Mouse (Mus musculus): ENCODE measurements around the gene Cdk9. TPM values are rescaled to one million over a fixed set of nuclear protein-coding genes. Genes with fewer than 3 reads are reported as not detected.
A peak's percentile ranks its signal among the peaks of the same experiment; 100 is the strongest.

Cdk9 gene
- total and polyA plus RNA-seq, 2 experiments from 2014 or later, result 35.5 to 58.4 TPM

DNA sequence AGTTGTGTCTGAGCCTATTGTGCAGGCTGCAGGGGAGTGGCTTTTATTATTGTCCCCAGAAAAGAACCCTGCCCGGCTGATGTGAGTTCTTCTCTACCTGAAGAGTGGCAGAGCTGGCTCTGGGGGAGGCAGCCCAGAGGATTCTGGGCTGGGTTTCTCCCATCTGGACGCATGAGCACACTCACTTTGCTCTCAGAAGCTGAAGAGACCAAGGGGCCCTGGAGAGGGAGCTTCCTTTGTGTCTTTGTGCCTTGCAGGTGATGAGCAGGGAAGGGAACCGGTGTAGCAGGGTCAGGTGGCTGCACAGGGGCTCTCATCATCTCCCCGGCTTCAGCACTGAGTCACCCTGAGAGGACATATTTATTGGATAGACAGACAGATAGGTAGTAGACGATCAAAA lies 50.6 kb downstream of the Cdk9 start:
- WGBS, result 42% methylated on average over 5 of the region's 5 CpGs
- ATAC-seq (ENCODE audit: insufficient read depth, low read depth), result no peak

DNA sequence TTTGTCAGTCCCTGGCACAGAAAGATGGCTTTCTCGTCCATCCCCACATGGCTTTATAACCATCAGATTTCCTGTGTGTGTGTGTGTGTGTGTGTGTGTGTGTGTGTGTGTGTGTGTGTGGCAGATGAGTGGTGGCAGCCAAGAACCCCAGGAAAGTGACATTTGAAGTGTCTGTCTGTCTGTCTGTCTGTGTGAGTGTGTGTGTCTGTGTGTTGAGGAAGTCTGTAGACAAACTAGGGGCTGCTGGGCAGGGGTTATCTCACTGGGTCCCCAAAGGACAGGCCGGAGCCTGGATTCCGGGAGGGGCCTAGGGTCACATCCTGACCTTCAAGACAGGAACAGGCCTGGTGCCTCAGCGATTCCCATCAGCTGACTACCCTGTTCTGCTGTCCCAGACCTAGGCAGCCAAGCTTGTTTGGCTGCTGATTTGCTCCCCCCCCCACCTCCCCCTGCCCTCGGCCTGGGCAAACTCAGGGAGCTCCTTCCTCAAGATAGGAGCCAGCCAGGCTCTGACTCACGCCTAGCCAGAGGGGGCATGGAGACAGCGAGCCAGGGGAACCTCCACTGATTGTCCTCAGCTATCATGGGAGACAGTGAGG lies 51.3 kb downstream of the Cdk9 start:
- DNase-seq (ENCODE audit: low spot score), result peak; percentile 67
- H3K36me3 ChIP-seq (replicated peaks; ENCODE audit: control insufficient read depth, insufficient read depth, low read length), result peaks cover 19% of the 10 kb centered on the region; the same call in 1 of the 2 replicates
- peaks cover 26% of the 10 kb centered on the region for H3K4me1 ChIP-seq (ENCODE audit: control insufficient read depth, insufficient read depth)
- H3K4me2 ChIP-seq (ENCODE audit: low read depth, low read length), result no peak overlapping the region
- no peaks in the 10 kb centered on the region for H3K27me3 ChIP-seq (ENCODE audit: control insufficient read depth, insufficient read depth, low read length)
- ATAC-seq (ENCODE audit: insufficient read depth, low read depth), result peak; percentile 81
- H3K27ac ChIP-seq (ENCODE audit: low read depth), result peak overlapping the region; percentile 54
- H3K9me3 ChIP-seq (replicated peaks; ENCODE audit: control insufficient read depth, low read length), result no peaks in the 10 kb centered on the region
- H3K4me3 ChIP-seq (ENCODE audit: low read depth, low read length), result no peak overlapping the region
- no peak for TF ChIP-seq CTCF (IDR thresholded peaks at IDR 0.05; ENCODE audit: low read depth)
- TF ChIP-seq EP300 (IDR thresholded peaks at IDR 0.05; ENCODE audit: low read depth), result no peak
- H3K9ac ChIP-seq (replicated peaks; ENCODE audit: low read depth, low read length), result no peak overlapping the region
- WGBS, result 12% methylated on average over 7 of the region's 7 CpGs

More for the DNA sequence above, 50.6 kb downstream of the Cdk9 start:
- no peak overlapping the region for H3K4me2 ChIP-seq (ENCODE audit: low read depth, low read length)
- no peak for TF ChIP-seq CTCF (IDR thresholded peaks at IDR 0.05; ENCODE audit: low read depth)
- no peak for TF ChIP-seq EP300 (IDR thresholded peaks at IDR 0.05; ENCODE audit: low read depth)
- H3K9me3 ChIP-seq (replicated peaks; ENCODE audit: control insufficient read depth, low read length), result no peaks in the 10 kb centered on the region
- peak overlapping the region; percentile 54 for H3K27ac ChIP-seq (ENCODE audit: low read depth)
- DNase-seq (ENCODE audit: low spot score), result no peak
- no peaks in the 10 kb centered on the region for H3K27me3 ChIP-seq (ENCODE audit: control insufficient read depth, insufficient read depth, low read length)
- no peak overlapping the region for H3K9ac ChIP-seq (replicated peaks; ENCODE audit: low read depth, low read length)
- H3K36me3 ChIP-seq (replicated peaks; ENCODE audit: control insufficient read depth, insufficient read depth, low read length), result peaks cover 17% of the 10 kb centered on the region; the same call in 1 of the 2 replicates
- H3K4me1 ChIP-seq (ENCODE audit: control insufficient read depth, insufficient read depth), result peaks cover 26% of the 10 kb centered on the region
- no peak overlapping the region for H3K4me3 ChIP-seq (ENCODE audit: low read depth, low read length)

DNA sequence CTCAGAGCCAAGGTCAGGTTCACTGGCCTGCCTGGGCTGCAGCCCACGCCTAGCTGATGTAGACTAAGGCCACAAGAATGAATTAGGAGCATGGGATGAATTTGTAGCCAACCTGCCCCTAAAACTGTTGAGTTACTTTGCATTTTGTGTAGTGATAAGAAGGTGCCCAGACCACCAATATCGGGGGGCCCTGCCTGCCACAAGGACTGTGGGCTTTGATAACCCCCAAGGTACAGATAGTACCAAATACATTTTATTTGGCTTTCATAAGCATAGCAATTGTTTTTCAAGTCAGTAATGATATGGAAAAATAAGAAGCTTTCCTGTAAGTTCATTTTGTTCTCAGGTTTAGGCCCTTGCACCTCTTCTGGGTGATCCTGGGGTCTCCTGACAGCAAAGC lies 54.0 kb downstream of the Cdk9 start:
- H3K4me3 ChIP-seq (ENCODE audit: low read depth, low read length), result no peak overlapping the region
- H3K4me1 ChIP-seq (ENCODE audit: control insufficient read depth, insufficient read depth), result peaks cover 34% of the 10 kb centered on the region
- no peak overlapping the region for H3K4me2 ChIP-seq (ENCODE audit: low read depth, low read length)
- no peak for TF ChIP-seq EP300 (IDR thresholded peaks at IDR 0.05; ENCODE audit: low read depth)
- TF ChIP-seq CTCF (IDR thresholded peaks at IDR 0.05; ENCODE audit: low read depth), result no peak
- H3K36me3 ChIP-seq (replicated peaks; ENCODE audit: control insufficient read depth, insufficient read depth, low read length), result peaks cover 19% of the 10 kb centered on the region; the same call in 1 of the 2 replicates
- 72% methylated on average over 2 of the region's 2 CpGs for WGBS
- no peak for ATAC-seq (ENCODE audit: insufficient read depth, low read depth)
- H3K9me3 ChIP-seq (replicated peaks; ENCODE audit: control insufficient read depth, low read length), result no peaks in the 10 kb centered on the region
- no peak overlapping the region for H3K9ac ChIP-seq (replicated peaks; ENCODE audit: low read depth, low read length)
- no peaks in the 10 kb centered on the region for H3K27me3 ChIP-seq (ENCODE audit: control insufficient read depth, insufficient read depth, low read length)
- H3K27ac ChIP-seq (ENCODE audit: low read depth), result no peak overlapping the region
- no peak for DNase-seq (ENCODE audit: low spot score)

DNA sequence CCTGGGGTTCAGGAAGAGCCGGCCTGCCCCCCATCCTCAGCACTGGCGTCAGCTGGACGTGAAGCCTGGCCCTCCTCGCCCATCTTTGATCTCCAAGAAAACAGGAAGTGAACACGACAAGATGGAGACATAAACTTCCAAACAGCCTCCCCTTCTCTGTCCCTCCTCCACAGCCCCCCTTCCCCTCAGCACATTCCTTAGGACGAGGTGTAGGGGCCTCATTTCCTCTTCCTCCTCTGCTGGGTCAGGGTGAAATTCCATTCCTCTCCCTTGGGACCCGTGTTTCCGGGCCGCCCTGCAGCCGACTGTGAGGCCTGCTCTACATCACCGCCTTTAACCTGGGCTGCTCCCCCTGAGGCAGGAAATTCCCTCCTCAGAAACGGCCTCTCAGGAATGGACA lies 57.0 kb downstream of the Cdk9 start:
- H3K4me3 ChIP-seq (ENCODE audit: low read depth, low read length), result no peak overlapping the region
- DNase-seq (ENCODE audit: low spot score), result peak; percentile 61
- peaks cover 24% of the 10 kb centered on the region for H3K4me1 ChIP-seq (ENCODE audit: control insufficient read depth, insufficient read depth)
- no peak overlapping the region for H3K4me2 ChIP-seq (ENCODE audit: low read depth, low read length)
- H3K27ac ChIP-seq (ENCODE audit: low read depth), result peak overlapping the region; percentile 87
- TF ChIP-seq EP300 (IDR thresholded peaks at IDR 0.05; ENCODE audit: low read depth) (peak; percentile 78), CTCF (IDR thresholded peaks at IDR 0.05; ENCODE audit: low read depth) (no peak)
- WGBS, result 47% methylated on average over 12 of the region's 12 CpGs
- ATAC-seq (ENCODE audit: insufficient read depth, low read depth), result peak; percentile 84
- H3K9ac ChIP-seq (replicated peaks; ENCODE audit: low read depth, low read length), result no peak overlapping the region
- no peaks in the 10 kb centered on the region for H3K27me3 ChIP-seq (ENCODE audit: control insufficient read depth, insufficient read depth, low read length)
- H3K9me3 ChIP-seq (replicated peaks; ENCODE audit: control insufficient read depth, low read length), result no peaks in the 10 kb centered on the region
- H3K36me3 ChIP-seq (replicated peaks; ENCODE audit: control insufficient read depth, insufficient read depth, low read length), result peaks cover 28% of the 10 kb centered on the region; the same call in 1 of the 2 replicates

MicroRNA genes within 50 kb of the gene (microRNA counts, 519-probe panel; counts per million panel counts)
- microRNA mmu-miR-2861, result not detected

Small RNAs within 50 kb of the gene (microRNA-seq; reads per million reads assigned to microRNA genes)
- gene Gm47291 (not detected), gene Mir2861 (not detected), gene Mir3960 (not detected), gene Mir8093 (not detected)

Other genes with a start within 250 kb of the Cdk9 start
- 11.2 and 12.3 TPM in 2 replicates for gene Fam102a, start 177.7 kb downstream of the Cdk9 start, total RNA-seq (2014; rRNA removed; ENCODE audit: low replicate concordance)
- gene Fam102a, start 177.7 kb downstream of the Cdk9 start, polyA plus RNA-seq (2015; fragmentation: Nextera tagmentation; extraction: Ambion mirVana), result 2.8 and 3.1 TPM in 2 replicates
- gene Dpm2, start 142.2 kb downstream of the Cdk9 start, total RNA-seq (2014; rRNA removed; ENCODE audit: low replicate concordance), result 17.9 and 31.0 TPM in 2 replicates
- 56.1 and 58.4 TPM in 2 replicates for gene Dpm2, start 142.2 kb downstream of the Cdk9 start, polyA plus RNA-seq (2015; fragmentation: Nextera tagmentation; extraction: Ambion mirVana)
- gene Pip5kl1, start 138.3 kb downstream of the Cdk9 start, total RNA-seq (2014; rRNA removed; ENCODE audit: low replicate concordance), result not detected in 2 replicates
- gene Pip5kl1, start 138.3 kb downstream of the Cdk9 start, polyA plus RNA-seq (2015; fragmentation: Nextera tagmentation; extraction: Ambion mirVana), result 0.18 TPM in 1 of 2 replicates, not detected in the other
- gene 9430097D07Rik, start 137.4 kb downstream of the Cdk9 start, total RNA-seq (2014; rRNA removed; ENCODE audit: low replicate concordance), result not detected in 2 replicates
- not detected in 2 replicates for gene 9430097D07Rik, start 137.4 kb downstream of the Cdk9 start, polyA plus RNA-seq (2015; fragmentation: Nextera tagmentation; extraction: Ambion mirVana)
- gene St6galnac4, start 126.0 kb downstream of the Cdk9 start, total RNA-seq (2014; rRNA removed; ENCODE audit: low replicate concordance), result 25.7 and 28.0 TPM in 2 replicates
- 25.5 and 27.0 TPM in 2 replicates for gene St6galnac4, start 126.0 kb downstream of the Cdk9 start, polyA plus RNA-seq (2015; fragmentation: Nextera tagmentation; extraction: Ambion mirVana)
- gene St6galnac6, start 113.4 kb downstream of the Cdk9 start, total RNA-seq (2014; rRNA removed; ENCODE audit: low replicate concordance), result 102 and 117 TPM in 2 replicates
- gene St6galnac6, start 113.4 kb downstream of the Cdk9 start, polyA plus RNA-seq (2015; fragmentation: Nextera tagmentation; extraction: Ambion mirVana), result 44.1 and 44.3 TPM in 2 replicates
- 544 and 572 TPM in 2 replicates for gene Ak1, start 91.3 kb downstream of the Cdk9 start, total RNA-seq (2014; rRNA removed; ENCODE audit: low replicate concordance)
- 721 and 737 TPM in 2 replicates for gene Ak1, start 91.3 kb downstream of the Cdk9 start, polyA plus RNA-seq (2015; fragmentation: Nextera tagmentation; extraction: Ambion mirVana)
- gene Eng, start 66.5 kb downstream of the Cdk9 start, total RNA-seq (2014; rRNA removed; ENCODE audit: low replicate concordance), result 123 and 148 TPM in 2 replicates
- 133 and 137 TPM in 2 replicates for gene Eng, start 66.5 kb downstream of the Cdk9 start, polyA plus RNA-seq (2015; fragmentation: Nextera tagmentation; extraction: Ambion mirVana)
- 13.6 and 14.5 TPM in 2 replicates for gene Fpgs, start 8.9 kb downstream of the Cdk9 start, total RNA-seq (2014; rRNA removed; ENCODE audit: low replicate concordance)
- gene Fpgs, start 8.9 kb downstream of the Cdk9 start, polyA plus RNA-seq (2015; fragmentation: Nextera tagmentation; extraction: Ambion mirVana), result 8.5 and 10.9 TPM in 2 replicates
- 17.0 and 26.2 TPM in 2 replicates for gene Sh2d3c, start 8.0 kb upstream of the Cdk9 start, total RNA-seq (2014; rRNA removed; ENCODE audit: low replicate concordance)
- 22.9 and 24.2 TPM in 2 replicates for gene Sh2d3c, start 8.0 kb upstream of the Cdk9 start, polyA plus RNA-seq (2015; fragmentation: Nextera tagmentation; extraction: Ambion mirVana)
- gene 6330409D20Rik, start 27.9 kb upstream of the Cdk9 start, total RNA-seq (2014; rRNA removed; ENCODE audit: low replicate concordance), result not detected in 2 replicates
- 0.15 TPM in 1 of 2 replicates, not detected in the other for gene 6330409D20Rik, start 27.9 kb upstream of the Cdk9 start, polyA plus RNA-seq (2015; fragmentation: Nextera tagmentation; extraction: Ambion mirVana)
- 34.6 and 65.3 TPM in 2 replicates for gene Tor2a, start 44.2 kb upstream of the Cdk9 start, total RNA-seq (2014; rRNA removed; ENCODE audit: low replicate concordance)
- gene Tor2a, start 44.2 kb upstream of the Cdk9 start, polyA plus RNA-seq (2015; fragmentation: Nextera tagmentation; extraction: Ambion mirVana), result 27.5 and 28.5 TPM in 2 replicates
- 1.9 TPM in 1 of 2 replicates, not detected in the other for gene Ttc16, start 62.6 kb upstream of the Cdk9 start, total RNA-seq (2014; rRNA removed; ENCODE audit: low replicate concordance)
- 0.08 and 0.21 TPM in 2 replicates for gene Ttc16, start 62.6 kb upstream of the Cdk9 start, polyA plus RNA-seq (2015; fragmentation: Nextera tagmentation; extraction: Ambion mirVana)
- 4.8 and 5.3 TPM in 2 replicates for gene Ptrh1, start 62.7 kb upstream of the Cdk9 start, total RNA-seq (2014; rRNA removed; ENCODE audit: low replicate concordance)
- 2.6 and 2.9 TPM in 2 replicates for gene Ptrh1, start 62.7 kb upstream of the Cdk9 start, polyA plus RNA-seq (2015; fragmentation: Nextera tagmentation; extraction: Ambion mirVana)
- not detected in 2 replicates for gene Cfap157, start 71.4 kb upstream of the Cdk9 start, total RNA-seq (2014; rRNA removed; ENCODE audit: low replicate concordance)
- gene Cfap157, start 71.4 kb upstream of the Cdk9 start, polyA plus RNA-seq (2015; fragmentation: Nextera tagmentation; extraction: Ambion mirVana), result 0.22 and 0.56 TPM in 2 replicates
- gene Stxbp1, start 134.2 kb upstream of the Cdk9 start, total RNA-seq (2014; rRNA removed; ENCODE audit: low replicate concordance), result 12.6 and 46.0 TPM in 2 replicates
- gene Stxbp1, start 134.2 kb upstream of the Cdk9 start, polyA plus RNA-seq (2015; fragmentation: Nextera tagmentation; extraction: Ambion mirVana), result 20.9 and 23.5 TPM in 2 replicates
- 59.6 and 60.1 TPM in 2 replicates for gene Fam129b, start 163.0 kb upstream of the Cdk9 start, total RNA-seq (2014; rRNA removed; ENCODE audit: low replicate concordance)
- gene Fam129b, start 163.0 kb upstream of the Cdk9 start, polyA plus RNA-seq (2015; fragmentation: Nextera tagmentation; extraction: Ambion mirVana), result 25.2 and 25.3 TPM in 2 replicates
- 242 and 255 TPM in 2 replicates for gene Rpl12, start 248.5 kb upstream of the Cdk9 start, total RNA-seq (2014; rRNA removed; ENCODE audit: low replicate concordance)
- 76.9 and 80.1 TPM in 2 replicates for gene Rpl12, start 248.5 kb upstream of the Cdk9 start, polyA plus RNA-seq (2015; fragmentation: Nextera tagmentation; extraction: Ambion mirVana)
- gene Lrsam1, start 248.5 kb upstream of the Cdk9 start, total RNA-seq (2014; rRNA removed; ENCODE audit: low replicate concordance), result 5.9 and 12.0 TPM in 2 replicates
- 5.4 and 5.6 TPM in 2 replicates for gene Lrsam1, start 248.5 kb upstream of the Cdk9 start, polyA plus RNA-seq (2015; fragmentation: Nextera tagmentation; extraction: Ambion mirVana)

Measured in heart, postnatal 0 days (tissue).